Mouse (Mus musculus) Patski (cell line): ENCODE data around the gene Ank. TPM values are rescaled to one million over a fixed set of nuclear protein-coding genes. Genes with fewer than 3 reads are reported as not detected.

Experiments used
- ATAC-seq: fragments of 100-300 bp; one replicate; pipeline ENCODE4 v1.8.0; 2021
- CTCF ChIA-PET: fragments of 350-600 bp; sonication (Branson Sonifier 250); formaldehyde crosslinking; loops from one replicate; lab custom pipeline; 2022; ENCODE audit warnings: inconsistent platforms; lab: Charles Lee
- POLR2A ChIA-PET: fragments of 350-600 bp; sonication (Branson Sonifier 250); formaldehyde crosslinking; loops from one replicate; lab custom pipeline; 2022; ENCODE audit warnings: antibody characterized with exemption, inconsistent platforms; lab: Charles Lee
- DNase-seq: peaks from one replicate; pipeline ENCODE4 v3.0.0-alpha.2; 2011; ENCODE audit warnings: low read depth, low spot score
- H3K27me3 ChIP-seq: fragments of 371-371 bp; one replicate; pipeline ENCODE4 v1.5.1; 2021
- CTCF ChIP-seq: fragments of 100-300 bp; IDR thresholded peaks from one replicate; pipeline ENCODE4 v1.5.1; 2021
- in situ Hi-C: fragments of 300-500 bp; cut with MboI; formaldehyde crosslinking; loops from 3 replicates; pipeline ENCODE4 v1.11.1; 2018; ENCODE audit warnings: low pct_unique_long_range_greater_than_20kb, mixed read lengths
- polyA plus RNA-seq: library from polyadenylated mRNA; unstranded; gene quantifications from one replicate; pipeline ENCODE4 v1.2.3, GENCODE M21; 2021

Gene Ank
- polyA plus RNA-seq, 1 experiment from 2014 or later, result 85.8 TPM

DNA sequence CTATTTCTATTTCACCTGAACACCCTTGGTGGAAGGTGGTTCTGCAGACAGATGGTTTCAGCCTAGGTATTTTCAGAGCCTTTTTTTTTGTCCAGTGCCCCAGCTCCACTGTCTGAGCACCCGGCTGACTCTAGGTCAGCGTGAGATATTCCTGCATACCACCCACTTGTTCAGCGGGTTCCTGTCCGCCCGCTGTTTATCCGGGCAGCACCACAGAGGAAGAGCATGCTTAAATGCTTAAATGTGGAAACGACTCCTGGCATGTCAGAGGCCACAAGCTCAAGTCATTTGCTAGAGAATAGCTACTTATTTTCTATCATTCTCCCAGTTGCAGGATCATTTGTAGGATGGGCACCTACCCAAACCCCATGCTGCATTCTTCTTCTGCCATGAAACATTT, 41.7 kb downstream of the Ank start:
- in situ Hi-C loops, result no loop called here
- no peak for TF ChIP-seq CTCF
- H3K27me3 ChIP-seq, result no peaks in the 10 kb centered on the region
- ChIA-PET POLR2A (no interaction called here), CTCF (interaction anchor here (1.0 to 1.9 kb wide), 2 partner anchors 21 to 40 kb away, joined by 3 to 6 read pairs; no protein-coding TSS in a partner anchor)
- DNase-seq (no peak), ATAC-seq (no peak)

DNA sequence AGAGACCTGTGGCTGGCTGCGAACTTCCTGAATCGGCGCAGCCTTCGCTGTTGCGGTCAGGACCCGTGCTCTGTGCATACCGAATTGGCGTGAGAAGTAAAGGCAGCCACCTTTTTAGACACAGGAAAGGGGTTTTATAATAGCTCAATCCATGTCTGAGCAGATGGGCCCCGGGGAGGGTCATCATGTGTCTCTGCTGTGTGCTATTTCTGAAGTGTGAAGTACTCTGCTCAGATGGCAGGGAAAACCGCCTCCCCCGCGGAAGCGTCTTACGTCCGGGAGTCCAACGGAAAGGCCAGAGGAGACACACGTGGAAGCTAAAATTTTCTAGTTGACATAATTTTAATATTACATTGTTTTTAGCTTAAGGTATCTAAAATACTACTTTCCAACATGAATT, 42.5 kb downstream of the Ank start:
- no peaks in the 10 kb centered on the region for H3K27me3 ChIP-seq
- in situ Hi-C loops, result no loop called here
- ChIA-PET POLR2A (interaction anchor here (0.5 kb wide), 1 partner anchor 41 kb away, joined by 3 read pairs; no protein-coding TSS in a partner anchor), CTCF (interaction anchor here (1.2 kb wide), 1 partner anchor 9 kb away, joined by 3 read pairs; no protein-coding TSS in a partner anchor)
- no peak for ATAC-seq
- no peak for DNase-seq
- TF ChIP-seq CTCF, result no peak

DNA sequence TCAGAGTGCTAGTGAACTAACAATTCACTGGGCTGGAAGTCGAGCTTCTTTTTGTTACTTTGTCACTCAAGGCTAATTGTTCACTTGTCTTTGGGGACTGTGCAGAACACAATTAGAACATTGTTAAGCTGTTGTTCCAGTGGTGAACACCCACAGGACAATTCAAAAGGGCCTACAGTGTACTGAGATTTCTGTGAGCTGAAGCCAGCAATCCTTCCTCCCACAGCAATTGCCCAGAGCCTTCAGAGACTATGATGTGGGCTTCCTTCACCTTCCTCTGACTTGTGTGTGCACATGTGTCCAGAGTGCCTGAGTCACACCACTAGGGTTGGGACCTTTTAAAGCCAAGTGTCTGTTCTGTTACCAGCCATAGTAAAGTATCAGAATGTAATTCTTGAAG, 50.5 kb downstream of the Ank start:
- CTCF ChIA-PET, result interaction anchor here (1.0 to 1.4 kb wide), 3 partner anchors 10 to 192 kb away, joined by 3 read pairs; no protein-coding TSS in a partner anchor
- ATAC-seq (no peak), DNase-seq (no peak)
- H3K27me3 ChIP-seq, result no peaks in the 10 kb centered on the region
- POLR2A ChIA-PET, result interaction anchor here (0.7 kb wide), 1 partner anchor 48 kb away, joined by 3 read pairs; no protein-coding TSS in a partner anchor
- in situ Hi-C loops, result no loop called here
- TF ChIP-seq CTCF, result no peak

DNA sequence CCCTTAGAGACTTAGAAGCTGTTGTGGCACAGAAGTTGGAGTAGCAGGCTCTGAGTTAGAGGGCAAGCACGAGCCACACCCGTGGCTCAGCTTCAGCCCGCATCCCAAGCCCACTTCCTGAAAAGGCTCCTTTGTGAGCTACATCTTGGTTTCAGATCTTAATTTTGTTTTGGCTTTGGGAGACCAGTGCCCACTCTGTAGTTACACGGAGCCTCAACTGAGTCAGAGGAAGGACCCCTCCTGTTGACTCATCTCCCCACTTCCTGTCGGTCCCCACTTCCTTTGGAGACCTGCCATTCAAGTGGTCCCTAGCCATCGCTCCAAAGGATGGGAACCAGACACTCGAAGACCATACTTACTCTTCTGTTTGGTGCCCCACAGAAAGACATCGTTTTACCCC, 51.5 kb downstream of the Ank start:
- DNase-seq, result no peak
- CTCF ChIA-PET, result interaction anchor here (1.0 to 1.4 kb wide), 2 partner anchors 9 to 35 kb away, joined by 3 read pairs; no protein-coding TSS in a partner anchor
- no peaks in the 10 kb centered on the region for H3K27me3 ChIP-seq
- no peak for ATAC-seq
- POLR2A ChIA-PET, result no interaction called here
- TF ChIP-seq CTCF, result no peak
- in situ Hi-C loops, result no loop called here

DNA sequence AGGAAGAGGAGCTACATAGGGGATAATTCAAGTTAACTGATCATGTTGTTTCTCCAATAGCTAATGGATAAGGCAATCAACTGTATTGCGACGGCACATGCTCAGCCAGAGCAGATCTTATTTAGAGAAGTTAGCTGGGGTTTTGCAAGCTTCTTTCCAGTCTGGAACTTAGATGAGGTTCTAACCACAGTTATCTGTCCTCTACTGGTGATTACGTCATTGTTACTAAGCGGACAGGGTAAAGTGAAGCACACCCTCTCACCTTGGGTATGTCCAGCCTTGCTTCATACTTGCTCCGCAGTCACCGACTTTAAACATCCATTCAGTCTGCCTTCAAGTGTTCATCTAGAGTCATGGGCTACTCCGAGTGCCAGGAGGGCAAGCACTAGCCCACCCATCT, 53.4 kb downstream of the Ank start:
- TF ChIP-seq CTCF, result no peak
- no peaks in the 10 kb centered on the region for H3K27me3 ChIP-seq
- in situ Hi-C loops, result no loop called here
- no peak for DNase-seq
- no peak for ATAC-seq
- ChIA-PET POLR2A (interaction anchor here (0.6 kb wide), 1 partner anchor 197 kb away, joined by 3 read pairs; no protein-coding TSS in a partner anchor), CTCF (interaction anchor here (1.4 to 1.8 kb wide), 2 partner anchors 11 to 14 kb away, joined by 3 to 5 read pairs; no protein-coding TSS in a partner anchor)

DNA sequence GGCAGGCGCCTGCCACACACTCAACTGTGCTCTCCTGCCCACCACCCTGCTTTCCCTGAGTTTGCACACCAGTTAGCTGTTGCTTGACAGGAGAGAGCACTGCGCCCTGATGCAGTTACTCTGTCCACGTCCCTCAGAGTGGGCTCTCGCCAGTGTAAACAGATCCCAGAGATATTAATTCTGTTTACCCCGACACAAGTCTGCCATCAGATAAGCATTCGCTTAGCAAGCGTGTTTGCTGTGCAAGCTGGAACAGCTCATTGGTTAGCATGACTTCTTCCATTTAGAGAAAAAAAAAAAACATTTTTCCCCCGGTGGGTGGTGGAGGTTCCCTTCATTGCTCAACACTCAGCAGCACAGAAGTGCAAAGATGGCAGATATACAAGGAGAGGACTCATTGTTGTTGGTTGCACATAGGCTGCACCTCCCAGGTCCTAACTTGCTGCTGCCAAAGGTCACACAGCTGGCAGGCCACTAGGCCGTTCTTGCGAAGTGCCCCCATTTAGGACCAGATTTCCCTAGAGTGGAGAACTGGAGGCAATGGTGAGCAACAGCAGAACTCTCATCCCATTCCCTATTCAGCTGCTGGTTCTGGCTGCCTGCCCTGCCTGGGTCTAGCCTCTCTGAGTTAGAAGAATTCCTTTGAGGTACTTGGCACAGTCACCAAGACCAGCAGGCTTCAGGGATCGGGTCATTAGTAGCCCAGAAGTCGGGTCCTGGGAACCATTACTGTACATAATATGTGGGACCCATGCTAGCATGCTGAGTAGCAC, 58.9 kb downstream of the Ank start:
- TF ChIP-seq CTCF, result no peak
- ChIA-PET CTCF (no interaction called here), POLR2A (no interaction called here)
- no peak for DNase-seq
- in situ Hi-C loops, result no loop called here
- no peak for ATAC-seq
- no peaks in the 10 kb centered on the region for H3K27me3 ChIP-seq

DNA sequence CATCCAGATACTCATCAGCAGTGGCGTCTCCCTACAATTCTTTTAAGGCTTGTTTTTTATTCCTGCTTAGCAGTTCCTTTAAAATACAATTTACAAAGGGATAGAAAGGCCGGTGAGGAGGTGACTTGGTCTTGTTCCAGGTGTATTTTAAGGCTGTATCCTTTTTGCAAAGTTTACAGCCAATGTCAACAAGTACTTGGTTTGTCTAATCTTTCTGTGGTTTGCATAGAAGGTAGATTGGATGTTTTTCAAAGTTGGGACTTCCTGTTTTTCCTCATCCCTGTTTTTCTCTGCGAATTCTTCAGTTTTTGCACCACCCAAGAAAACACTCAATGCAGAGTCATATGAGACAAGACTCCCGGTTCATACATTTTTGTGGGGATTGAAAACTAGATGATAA, 62.4 kb downstream of the Ank start:
- in situ Hi-C loops, result no loop called here
- TF ChIP-seq CTCF, result no peak
- ATAC-seq, result no peak
- ChIA-PET POLR2A (no interaction called here), CTCF (interaction anchor here (2.0 kb wide), 1 partner anchor 21 kb away, joined by 6 read pairs; no protein-coding TSS in a partner anchor)
- DNase-seq, result no peak
- no peaks in the 10 kb centered on the region for H3K27me3 ChIP-seq

DNA sequence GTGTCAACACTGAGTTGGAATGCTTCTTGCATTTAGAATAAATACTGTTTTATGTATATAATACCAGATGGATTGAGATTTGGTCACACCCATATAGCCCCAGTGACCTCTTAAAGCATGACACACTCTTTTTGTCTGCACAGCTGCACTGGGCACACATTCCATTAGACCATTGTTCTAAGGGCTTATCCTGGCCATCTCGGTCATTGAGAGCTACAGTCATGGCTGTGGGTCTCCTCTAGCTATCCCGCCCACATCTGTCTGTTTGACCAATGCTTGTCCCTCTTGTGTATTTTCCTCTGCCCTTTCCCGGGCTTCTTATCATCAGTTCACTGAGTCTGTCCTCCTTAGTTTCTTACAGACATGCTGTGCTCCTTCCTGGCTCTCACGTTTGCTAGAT, 63.5 kb downstream of the Ank start:
- in situ Hi-C loops, result no loop called here
- ATAC-seq (no peak), DNase-seq (no peak)
- POLR2A ChIA-PET, result no interaction called here
- no peaks in the 10 kb centered on the region for H3K27me3 ChIP-seq
- no peak for TF ChIP-seq CTCF
- CTCF ChIA-PET, result interaction anchor here (1.4 to 2.0 kb wide), 2 partner anchors 22 to 204 kb away, joined by 3 to 6 read pairs; no protein-coding TSS in a partner anchor

DNA sequence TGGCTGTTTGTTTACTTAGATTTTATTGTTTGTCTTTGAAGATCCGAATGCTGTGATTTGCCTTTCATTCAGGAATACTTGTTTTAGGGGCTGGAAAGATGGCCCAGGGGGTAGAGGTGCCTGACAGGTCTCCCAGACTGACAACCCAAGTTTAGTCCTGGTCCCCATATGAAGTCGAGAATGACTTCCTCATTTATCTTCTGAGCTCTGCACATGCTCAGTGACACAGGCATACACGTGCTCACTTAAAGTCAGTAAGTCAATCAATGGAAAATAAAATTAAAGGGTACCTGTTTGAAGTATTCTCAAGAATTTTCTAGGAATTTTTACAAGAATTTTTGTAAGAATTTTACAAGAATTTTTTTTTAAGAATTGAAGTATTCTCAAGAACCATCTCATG, 66.6 kb downstream of the Ank start:
- DNase-seq (no peak), ATAC-seq (no peak)
- in situ Hi-C loops, result no loop called here
- no peak for TF ChIP-seq CTCF
- H3K27me3 ChIP-seq, result no peaks in the 10 kb centered on the region
- CTCF ChIA-PET, result no interaction called here
- POLR2A ChIA-PET, result no interaction called here

DNA sequence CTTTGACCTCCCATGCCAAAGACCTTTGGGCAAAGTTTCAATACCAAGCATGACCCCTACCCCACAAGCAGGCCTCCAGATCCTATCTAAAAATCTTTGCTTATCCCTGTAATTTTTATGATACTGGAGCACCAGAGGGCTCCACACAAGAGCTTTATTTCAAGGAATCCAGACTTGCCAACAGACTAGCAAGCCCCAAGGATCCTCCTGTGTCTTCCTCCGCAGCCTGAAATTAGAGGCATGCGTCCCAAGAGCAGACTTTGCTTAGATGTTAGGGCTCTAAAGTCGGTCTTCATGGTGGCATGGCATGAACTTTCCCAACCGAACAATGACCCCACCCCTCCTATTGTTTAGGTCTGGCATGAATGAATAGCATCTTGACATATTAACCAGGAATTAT, 69.2 kb downstream of the Ank start:
- TF ChIP-seq CTCF, result no peak
- in situ Hi-C loops, result no loop called here
- ChIA-PET CTCF (no interaction called here), POLR2A (no interaction called here)
- no peaks in the 10 kb centered on the region for H3K27me3 ChIP-seq
- ATAC-seq (no peak), DNase-seq (no peak)

DNA sequence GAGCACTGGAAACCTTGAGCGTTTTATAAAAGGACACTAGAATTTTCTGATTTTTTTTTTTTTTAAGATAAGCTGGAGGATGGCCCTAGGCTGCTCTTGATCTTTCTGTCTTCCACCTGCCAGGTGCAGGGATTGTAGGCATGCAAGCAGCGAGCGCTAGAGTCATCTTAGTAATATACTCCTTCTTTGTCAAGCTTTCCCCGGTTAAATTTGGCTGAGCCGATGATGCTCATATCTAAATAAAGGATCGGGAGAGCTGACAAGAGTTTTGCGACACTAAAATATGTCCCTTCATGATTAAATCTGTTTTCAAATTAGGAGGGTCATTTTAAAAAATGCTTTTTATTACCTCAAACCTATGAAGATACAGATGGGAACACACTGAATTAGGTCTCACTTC, 69.7 kb downstream of the Ank start:
- TF ChIP-seq CTCF, result no peak
- no peak for ATAC-seq
- CTCF ChIA-PET, result interaction anchor here (0.8 to 1.5 kb wide), 2 partner anchors 10 to 70 kb away, joined by 3 to 4 read pairs; no protein-coding TSS in a partner anchor
- in situ Hi-C loops, result no loop called here
- no peak for DNase-seq
- POLR2A ChIA-PET, result interaction anchor here (0.6 to 0.7 kb wide), 3 partner anchors 11 to 131 kb away, joined by 3 to 4 read pairs (median 3); no protein-coding TSS in a partner anchor
- H3K27me3 ChIP-seq, result no peaks in the 10 kb centered on the region
